Mouse (Mus musculus) cerebellum, adult 2 months (tissue): Measurements from ENCODE around the gene Ssx2ip.

Experiments
- CTCF ChIP-seq: fragments of 200-500 bp; IDR thresholded peaks from 2 replicates; pipeline ENCODE4 v1.5.1; 2011; ENCODE audit warnings: low read depth, mild to moderate bottlenecking, control low read depth, low read length, moderate library complexity, borderline replicate concordance; ENCODE audit not compliant: insufficient read depth
- POLR2A ChIP-seq: fragments of 200-500 bp; IDR thresholded peaks from 2 replicates; pipeline ENCODE4 v1.6.1; 2011; ENCODE audit warnings: low read length, control low read depth, borderline replicate concordance; ENCODE audit not compliant: insufficient read depth

DNA sequence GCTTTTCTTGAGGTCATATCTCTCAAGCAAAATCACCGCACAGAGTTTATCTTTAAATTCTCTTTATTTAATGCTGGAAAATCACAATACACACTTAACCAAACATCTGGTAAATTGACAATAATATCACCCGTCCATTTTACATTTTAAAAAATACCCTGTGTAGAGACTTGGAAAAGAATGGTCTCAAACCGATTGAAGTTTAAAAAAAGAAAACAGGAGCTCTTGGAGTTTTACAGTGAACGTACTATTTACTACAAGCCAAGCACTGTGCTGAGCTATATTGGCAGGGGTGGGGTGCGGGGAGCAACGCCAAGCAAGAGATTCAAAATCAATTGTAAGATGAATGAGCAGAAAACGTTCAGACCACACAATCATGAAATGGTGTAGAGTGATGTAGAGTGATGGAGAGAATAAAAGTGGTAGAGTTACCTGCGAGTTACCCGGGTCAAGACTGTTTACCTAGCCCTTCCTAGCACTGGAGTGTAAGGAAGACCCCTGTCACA lies 45.4 kb downstream of the Ssx2ip start, which contains the start of gene Ctbs:
- no peak for TF ChIP-seq POLR2A
- no peak for TF ChIP-seq CTCF
